Mouse (Mus musculus) spleen, adult 18-20 months (tissue): Measurements from ENCODE around the gene Atf7ip.

ENCODE experiments used
- DNase-seq, 2 experiments: peaks; one replicate each; pipeline ENCODE4 v3.0.0; 2022; ENCODE audit warnings: mixed read lengths in 2 of 2

Gene Atf7ip

DNA sequence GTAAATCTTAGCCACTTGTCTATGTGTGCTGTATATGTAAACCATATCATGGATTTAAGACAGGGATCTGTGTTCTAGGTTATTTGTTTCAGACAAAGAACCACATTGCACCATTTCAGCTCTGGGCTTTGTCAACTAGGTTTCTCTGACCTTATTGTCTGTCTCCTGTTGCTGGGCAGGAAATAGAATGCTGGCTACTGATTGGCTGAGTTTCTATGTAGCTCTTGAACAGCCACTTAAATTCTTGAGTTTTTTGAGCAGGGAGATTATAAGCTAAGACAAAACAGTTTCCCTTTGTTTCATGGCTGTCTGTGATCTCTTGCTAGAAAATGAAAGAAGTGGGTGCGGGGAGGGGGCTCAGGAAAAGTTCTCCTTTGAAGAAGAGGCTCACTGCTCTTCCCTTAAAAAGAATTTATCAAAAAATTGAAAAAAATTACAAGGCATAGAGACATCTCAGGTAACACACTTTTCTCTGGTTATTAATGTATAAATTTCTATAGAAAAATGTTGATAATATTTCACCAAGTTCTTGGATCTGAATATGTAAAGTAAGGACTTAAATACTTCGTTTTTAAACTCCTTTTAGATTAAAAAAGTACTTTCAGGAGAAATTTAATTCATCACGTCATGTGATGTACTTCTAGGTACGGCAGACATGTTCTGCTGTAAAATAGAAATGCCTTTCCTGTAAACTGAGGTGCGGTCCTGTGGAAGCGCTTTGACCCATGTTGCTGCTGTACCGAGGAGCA lies 49.0 kb downstream of the Atf7ip start:
- DNase-seq, result no peak

DNA sequence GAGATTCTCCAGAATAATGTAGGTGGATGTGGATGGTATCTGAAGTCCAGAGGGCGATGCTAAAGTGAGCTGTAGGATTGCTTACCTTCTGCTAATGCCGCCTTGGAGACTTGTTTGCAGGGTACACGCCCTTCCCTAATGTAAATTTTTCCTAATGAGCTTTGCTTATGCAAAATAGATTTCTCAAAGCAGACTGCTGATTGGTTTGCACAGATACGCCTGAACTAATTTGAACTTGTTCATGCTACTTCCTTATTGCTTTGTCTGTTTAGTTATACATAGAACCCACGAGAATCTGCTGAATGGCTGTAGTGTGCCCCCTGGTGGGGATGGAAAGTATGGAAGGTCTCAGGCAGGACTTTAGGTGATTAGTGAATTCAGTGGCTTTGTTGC lies 49.6 kb downstream of the Atf7ip start:
- peak; percentile 40 to 70 for DNase-seq

DNA sequence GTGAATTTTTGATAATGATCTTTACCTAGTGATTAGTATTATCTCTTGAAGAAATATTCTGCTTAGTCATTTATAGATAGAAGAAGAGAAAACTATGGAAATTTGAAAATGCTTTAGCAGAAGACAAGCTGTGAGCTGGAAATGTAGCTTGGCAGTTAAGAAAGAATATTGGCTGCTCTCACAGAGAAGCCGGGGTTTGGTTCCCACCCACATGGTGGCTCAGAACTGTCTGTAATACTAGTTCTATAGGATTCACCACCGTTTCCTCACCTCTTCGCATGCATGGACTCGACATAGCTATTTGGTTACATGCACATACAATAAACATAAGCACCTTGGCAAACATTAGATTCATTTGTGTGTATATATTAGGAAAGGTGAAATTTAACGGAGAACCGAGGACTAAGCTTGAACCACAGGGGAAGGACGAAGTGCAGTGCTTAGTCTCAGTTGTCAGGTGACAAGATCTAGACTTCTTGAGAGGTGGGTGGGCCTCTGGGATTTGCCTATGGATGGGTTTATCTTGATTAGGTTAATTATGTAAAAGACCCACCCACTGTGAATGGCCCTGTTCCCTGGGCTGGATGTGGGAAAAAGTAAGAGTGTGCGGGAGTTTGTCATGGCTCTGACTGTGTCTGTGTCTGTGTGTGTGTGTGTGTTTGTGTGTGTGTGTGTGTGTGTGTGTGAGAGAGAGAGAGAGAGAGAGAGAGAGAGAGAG lies 52.5 kb downstream of the Atf7ip start:
- no peak for DNase-seq

DNA sequence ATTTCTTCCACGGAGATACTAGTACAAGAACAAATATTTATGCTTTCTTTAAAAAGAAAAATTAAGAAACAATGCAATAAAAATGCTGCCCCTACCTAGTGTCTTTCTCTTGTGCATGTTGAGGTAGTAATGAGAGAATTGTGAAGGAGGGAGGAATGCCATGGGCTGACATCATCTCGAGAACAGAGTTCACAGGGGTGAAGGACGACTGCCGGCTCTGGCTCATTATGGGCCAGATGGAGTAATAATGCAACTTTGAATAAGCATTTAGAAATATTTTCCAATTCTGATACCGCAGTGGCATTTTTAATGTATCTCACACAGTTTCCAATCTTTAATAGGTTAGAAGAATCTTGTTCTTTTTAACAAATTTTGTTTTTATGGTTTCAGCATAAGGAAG lies 60.0 kb downstream of the Atf7ip start:
- DNase-seq, result no peak

DNA sequence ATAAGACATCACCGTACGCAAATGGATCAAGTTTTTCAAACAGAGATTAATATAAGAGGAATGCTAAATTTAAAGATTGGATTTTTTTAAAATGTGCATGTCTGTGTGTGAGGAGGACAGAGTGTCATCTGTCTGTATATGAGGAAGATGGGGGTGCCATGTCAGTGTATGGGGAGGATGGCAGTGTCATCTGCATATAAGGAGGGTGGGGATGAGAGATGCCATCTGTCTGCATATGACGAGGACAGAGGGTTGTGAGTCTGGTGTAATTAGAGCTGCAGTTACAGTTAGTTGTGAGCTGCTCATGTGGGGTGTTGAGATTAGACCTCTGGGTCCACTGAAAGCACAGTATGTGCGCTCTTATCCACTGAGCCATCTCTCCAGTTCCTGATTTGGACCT lies 84.8 kb downstream of the Atf7ip start:
- no peak for DNase-seq

DNA sequence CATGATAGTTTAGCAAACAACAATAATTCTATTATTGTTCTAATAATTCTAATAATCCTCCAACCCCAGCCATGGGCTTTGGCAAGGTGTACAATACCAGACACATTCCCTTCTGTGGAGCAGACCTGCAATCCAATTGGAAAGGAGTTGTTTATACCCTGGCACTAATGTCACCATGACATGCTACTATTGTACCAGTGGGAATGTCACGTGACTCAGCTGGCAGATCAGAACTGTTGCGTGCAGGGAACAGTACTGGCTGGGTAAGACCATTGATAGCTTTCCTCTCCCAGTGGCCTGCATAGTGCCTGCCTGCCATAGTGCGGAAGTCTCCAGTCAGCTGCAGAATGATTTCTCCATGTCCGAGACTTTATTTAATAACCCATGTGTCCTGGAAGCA lies 88.6 kb downstream of the Atf7ip start:
- DNase-seq, result no peak

DNA sequence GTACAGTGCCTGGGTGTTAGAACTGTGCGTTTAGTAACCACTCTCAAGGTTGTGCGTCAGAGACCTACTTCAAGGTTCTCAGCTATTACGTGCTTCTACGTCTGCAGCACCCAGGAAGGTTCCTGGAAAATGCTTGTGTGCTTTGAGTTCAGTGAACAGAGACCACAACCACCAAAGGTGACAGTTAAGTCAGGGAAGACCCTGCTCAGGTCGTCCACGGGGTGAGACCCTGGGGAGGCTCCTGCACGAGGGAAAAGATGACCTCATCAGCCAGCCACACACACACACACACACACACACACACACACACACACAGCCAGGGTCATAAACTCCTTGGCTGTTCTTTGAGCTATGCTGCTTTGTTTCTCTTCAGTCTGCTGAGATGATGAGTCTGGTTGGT lies 96.6 kb downstream of the Atf7ip start:
- DNase-seq, result no peak

DNA sequence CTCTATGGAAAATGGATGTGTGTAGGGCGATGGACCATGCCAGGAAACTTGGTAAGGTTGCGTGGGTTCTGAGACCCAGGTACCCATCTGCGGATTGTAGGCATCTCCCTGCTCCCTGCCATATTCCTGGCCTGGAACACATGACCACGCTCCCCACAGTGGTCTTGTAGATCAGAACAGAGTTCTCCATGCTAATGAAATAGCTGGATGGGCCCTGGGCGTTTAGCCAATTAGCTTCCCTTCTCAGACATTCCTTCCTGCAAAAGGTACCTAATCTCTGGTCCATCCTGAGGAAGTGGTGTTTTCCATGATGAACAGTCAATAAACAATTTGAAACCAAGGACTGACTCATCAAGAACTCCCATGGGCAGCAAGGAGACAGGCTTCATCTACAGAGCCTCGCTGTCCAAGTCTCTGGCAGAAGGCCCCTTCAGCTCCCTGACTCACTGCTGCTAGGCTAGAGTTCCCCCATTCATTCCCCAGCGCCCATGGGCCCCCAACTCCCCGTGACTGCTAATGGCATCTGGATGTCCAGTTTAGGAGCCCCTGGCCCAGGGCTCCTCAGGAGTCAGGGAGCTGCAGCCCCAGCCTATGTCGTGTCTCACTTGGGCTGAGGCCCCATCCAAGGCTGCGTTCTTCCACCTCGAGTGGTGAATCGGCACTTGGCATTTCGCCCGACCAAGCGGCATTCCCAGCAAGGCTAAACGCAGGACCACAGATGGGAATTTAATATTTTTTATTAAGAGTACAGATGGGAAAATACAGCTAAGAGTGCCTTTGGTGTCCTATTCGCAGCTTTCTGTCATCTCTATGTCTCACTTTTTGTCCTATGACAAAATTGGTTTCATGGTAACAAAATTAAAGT lies 105.6 kb downstream of the Atf7ip start:
- DNase-seq, result no peak

DNA sequence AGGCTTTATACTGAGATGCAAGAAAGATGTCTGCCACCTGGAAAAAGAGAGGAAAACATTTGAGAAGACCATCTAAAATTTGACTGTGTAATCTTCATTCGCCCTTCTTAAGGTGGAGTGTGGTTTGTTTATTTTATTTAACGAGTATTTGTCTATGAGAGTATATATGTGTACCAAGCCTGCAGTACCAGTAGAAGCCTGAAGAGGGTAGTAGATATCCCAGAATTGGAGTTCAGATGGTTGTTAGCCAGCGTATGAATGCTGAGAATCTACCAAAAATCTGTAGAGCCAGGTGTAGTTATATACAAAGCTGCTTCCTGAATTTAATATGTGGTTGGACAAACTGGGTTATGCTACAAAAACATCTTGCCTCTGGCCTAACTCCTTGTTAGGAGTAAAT lies 106.3 kb downstream of the Atf7ip start:
- no peak for DNase-seq

DNA sequence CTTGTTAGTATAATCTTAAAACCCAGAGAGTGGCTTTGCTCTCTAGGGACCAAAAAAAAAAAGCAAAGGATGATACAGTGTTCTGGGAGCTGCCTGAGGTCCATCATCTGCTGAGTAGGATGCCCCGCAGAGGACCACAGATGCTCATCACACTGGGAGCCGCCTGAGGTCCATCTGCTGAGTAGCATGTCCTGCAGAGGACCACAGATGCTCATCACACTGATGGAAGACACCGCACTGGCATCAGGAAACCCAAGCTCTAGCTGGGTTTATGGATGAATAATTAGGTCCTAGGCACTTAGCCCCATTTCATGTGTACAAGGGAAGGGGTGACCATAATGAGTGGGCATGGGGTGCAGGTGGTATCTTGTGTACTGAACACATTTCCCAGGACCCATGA lies 108.2 kb downstream of the Atf7ip start:
- no peak for DNase-seq

DNA sequence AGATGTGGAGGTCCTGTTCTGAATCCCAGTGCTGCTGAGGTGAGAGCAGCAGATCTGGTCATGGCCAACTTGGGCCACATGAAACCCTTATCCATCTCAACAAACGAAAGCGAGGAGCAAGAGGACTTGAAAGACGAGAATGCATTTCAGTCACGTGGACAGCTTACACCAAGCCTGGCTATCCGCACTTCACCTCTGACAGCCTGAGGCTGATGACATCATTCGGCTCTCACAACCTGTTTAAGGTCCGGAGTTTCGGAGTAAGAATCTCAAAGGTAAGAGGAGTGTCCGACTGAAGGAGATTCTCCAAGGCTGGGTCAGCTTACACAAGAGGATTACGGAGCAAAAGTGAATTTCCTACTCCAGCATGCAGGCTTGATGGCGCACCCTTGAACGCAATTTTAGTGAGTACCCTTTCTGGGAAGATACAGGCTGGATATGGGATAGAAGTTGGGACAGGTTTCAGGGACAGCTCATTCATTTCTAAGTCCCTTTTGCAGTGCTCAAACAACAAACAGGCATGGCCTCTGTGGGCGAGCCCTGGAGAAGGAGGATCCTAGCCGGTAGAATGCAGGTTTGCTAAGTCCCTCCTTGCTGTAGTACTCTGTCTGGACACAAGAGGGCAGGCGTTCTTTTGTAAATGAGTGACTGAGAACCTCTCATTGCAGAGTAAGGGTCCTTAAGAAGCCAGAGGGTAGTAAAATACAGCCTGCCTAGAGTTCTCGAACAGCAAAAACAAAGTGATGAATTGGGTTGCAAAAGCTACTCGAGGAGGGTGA lies 114.6 kb downstream of the Atf7ip start:
- peak; percentile 41 to 86 for DNase-seq

DNA sequence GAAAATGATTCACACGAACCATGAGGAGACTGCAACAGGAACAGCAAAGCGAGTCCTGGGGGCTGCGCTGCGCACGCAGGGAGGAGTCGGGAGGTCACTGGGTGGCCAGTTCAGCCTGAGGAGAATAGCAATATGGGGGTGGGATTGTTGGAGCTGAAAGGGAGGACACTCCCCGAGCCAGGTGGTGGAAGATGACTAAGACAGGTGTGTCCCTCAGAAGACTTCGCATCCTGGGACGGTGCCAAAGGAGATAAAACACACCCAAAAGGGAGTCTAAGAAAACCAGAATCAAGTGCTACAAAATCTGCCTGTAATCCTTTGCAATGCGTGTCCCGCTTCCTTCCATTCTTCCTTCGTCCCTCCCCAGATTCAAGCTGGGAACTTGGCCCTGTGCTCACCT lies 119.5 kb downstream of the Atf7ip start:
- no peak for DNase-seq

DNA sequence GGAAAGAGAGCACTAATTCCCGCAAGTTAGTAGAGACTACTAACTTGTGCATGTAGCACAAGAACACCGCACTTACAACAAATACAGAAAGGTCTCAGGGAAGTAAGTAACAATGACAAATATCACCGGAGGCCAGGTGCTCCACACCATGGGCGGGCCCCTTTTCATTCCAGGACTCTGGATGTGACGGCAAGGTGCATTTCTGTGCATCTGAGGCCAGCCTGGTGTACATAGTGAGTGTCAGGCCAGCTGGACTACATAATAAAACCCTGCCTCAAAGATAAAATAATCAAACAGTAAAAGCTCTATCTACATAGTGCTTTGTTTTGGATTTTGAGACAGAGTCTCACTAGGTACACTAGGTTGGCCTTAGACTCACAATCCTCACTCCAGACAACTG lies 123.7 kb downstream of the Atf7ip start:
- DNase-seq, result no peak

DNA sequence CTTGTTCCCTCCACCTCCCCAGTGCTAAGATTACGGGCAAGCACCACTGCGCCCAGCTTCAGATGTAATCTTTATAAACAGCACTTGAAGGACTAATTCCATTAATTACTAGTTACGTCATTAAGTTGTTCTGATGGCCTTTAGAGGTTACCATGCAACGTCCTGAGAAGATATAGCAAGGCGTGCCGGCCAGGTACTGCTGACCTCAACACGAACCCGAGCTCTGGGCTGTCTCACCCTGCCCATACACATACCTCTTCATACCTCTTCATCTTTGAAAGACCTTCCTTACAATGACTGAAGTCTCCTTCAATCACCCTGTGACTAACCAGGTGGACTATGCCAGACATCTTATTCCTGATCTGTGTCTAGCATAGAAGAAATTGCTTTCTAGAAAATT lies 125.6 kb downstream of the Atf7ip start:
- no peak for DNase-seq

DNA sequence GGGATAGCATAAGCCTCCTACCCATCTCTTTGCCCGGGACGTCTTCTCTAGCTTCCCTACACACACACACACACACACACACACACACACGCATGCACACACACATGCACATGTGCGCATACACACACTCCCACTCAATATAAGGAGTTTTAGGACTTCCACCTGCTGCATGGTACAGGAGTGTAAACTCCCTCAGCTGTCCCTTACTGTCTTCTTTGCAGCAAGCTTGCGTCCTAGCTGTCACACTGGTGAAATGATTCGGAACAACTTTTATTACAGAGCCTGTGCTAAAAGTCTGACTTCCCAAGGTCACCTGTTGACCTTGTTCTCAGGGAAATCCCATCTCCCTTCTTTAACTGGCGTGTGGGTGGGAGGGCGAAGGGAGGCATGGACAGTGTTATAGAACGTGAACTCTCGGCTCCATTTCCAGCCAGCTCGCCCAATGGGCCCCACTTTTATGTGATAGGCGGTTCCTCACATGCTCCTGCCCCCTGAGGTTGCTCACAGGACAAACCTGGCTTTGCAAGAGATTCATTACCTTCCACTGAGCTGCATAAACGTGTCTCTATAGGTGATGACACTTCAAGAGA lies 126.1 kb downstream of the Atf7ip start:
- no peak for DNase-seq

DNA sequence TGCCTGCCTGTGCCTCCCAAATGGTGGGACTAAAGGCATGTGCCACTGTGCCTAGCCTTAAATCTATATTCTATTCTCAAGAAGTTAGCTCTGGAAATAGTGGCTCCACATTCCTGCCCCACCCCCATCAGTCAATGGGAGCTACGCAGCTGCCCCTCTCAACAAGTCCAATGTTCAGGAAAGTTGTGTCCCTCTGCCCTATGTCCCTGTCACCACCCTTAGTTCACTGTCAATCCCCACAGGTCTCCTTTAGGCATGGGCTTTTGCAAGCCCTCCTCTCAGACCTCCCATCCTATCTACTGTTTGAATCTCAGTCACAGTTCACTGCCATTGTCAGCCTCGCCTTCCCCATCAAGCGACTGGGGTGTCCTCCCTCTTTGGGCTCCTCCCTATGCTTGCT lies 127.2 kb downstream of the Atf7ip start:
- no peak for DNase-seq

DNA sequence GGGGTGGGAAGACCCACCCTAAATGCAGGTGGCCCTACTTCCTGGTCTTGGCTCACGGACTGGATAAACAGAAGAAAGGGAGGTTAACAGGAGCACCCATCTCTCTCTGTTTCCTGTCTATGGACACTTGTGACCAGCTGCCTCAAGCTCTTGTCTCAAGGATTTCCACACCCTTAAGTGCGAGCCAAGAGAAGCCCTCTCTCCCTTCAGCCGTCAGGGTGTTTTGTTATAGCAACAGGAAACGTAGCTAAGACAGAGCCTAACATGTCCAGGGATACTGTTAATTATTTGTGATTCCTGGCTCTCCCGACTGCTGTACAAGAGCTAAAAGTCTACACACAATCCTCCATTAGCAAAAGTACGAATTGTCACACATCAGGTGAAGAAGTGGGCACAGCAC lies 127.8 kb downstream of the Atf7ip start:
- no peak for DNase-seq

DNA sequence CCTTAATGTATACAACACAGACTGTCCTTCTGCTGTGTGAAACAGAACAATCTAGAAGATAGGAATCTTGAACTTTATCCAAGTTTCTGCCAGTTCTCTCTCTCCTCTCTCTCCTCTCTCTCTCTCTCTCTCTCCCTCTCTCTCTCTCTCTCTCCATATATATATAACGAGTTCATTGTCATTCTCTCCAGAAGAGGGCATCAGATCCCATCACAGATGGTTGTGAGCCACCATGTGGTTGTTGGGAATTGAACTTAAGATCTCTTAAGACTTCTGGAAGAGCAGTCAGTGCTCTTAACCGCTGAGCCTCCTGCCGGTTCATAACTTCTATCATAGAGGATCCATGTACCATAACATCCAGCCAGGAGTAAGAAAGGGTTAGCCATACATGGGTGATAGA lies 129.0 kb downstream of the Atf7ip start:
- DNase-seq, result no peak

DNA sequence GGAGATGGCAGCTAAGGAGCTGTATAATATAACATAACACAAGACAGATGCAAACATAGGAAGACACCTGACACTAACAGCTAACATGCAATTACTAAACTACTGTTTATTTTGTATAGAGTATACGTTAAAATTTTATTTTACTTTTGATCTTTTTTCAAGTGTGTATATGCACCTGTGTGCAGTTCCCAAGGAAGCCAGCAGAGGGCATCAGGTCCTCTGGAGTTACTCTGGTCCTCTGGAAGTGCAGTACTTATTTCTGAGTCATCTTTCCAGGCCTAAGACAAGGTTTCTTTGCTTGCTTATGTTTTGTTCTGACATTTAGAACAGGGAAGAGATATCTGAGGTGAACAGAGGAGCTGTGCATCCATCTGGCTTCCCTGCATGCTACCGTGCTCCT lies 138.2 kb downstream of the Atf7ip start:
- DNase-seq, result no peak

DNA sequence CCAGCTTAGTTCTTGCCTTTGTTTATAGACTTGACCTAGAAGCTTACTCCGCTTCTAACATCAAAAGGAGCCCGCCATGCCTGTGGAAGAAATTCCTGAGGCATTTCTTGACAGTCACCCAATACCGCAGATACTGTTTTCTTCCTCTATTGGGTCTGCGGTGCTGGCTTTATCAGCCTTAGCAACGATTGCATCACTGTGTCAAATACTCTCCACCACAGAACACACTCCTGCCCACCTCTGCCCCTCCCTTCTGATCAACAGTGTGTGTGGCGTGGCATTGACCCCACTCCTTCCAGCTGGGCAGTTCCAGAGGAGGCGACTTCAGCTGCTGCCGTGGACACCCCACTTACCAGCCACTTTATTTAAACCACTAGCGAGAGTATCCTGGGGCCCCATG lies 139.8 kb downstream of the Atf7ip start:
- no peak for DNase-seq

DNA sequence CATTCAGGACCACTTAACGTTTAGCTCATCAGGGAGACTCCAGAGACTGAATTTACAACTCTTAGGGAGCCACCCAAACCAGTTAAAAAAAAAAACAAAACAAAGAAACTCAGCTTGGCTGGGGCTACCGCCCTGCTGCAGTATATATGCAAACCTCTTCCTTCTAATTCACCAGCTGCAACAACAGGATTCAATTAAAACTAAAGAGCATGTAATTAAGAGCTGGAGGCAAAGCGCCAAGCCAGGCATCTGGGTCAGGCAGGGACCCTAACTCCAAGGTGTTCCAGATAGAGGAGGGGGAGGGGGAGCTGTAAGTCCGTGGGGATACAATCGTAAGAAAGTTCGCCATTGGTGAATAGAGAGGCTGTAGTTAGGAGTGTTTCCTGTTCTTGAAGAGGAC lies 140.2 kb downstream of the Atf7ip start:
- DNase-seq, result no peak

DNA sequence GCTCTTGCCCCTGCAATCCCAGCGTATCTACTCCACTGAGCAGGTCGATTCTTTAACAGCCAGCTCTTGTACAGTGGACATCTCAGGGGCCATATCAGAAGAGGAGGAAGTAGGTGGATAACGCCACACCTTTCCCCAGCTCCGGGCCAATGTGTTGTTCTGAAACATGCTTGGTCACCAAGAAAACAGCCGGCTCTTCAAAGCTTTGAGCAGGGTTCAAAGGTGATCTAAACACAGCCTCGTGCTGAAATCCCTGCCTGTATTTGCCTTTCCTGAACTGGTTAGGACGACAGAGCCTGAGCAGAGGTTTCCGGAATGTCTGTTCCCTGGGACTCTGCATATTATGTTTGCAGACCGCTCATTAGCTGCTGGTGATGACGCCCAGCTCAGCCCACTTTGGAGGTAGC lies 141.5 kb downstream of the Atf7ip start:
- DNase-seq, result no peak

DNA sequence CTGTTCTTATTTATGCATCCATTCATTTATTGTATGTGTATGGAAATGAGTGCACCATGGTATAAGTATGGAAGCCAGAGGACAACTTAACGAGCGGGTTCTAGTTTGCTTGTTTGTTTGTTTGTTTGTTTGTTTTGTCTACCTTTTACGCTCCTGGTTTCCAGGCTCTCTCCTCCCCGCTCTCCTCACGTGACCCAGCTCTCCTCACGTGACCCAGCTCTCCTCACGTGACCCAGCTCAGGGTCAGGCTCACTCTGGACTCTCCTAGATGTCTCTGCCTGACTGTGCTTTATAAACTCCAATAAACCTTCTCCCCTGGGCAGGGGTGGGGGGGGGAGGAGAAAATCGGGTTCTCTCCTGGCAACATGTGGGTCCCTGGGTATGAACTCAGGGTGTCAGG lies 144.7 kb downstream of the Atf7ip start:
- no peak for DNase-seq
